Mouse (Mus musculus): Measurements from ENCODE around the gene Ptpn18. TPM values are rescaled to one million over a fixed set of nuclear protein-coding genes. Genes with fewer than 3 reads are reported as not detected.

The Ptpn18 gene
- polyA plus RNA-seq, 1 experiment from 2014 or later, result 32.1 TPM

DNA sequence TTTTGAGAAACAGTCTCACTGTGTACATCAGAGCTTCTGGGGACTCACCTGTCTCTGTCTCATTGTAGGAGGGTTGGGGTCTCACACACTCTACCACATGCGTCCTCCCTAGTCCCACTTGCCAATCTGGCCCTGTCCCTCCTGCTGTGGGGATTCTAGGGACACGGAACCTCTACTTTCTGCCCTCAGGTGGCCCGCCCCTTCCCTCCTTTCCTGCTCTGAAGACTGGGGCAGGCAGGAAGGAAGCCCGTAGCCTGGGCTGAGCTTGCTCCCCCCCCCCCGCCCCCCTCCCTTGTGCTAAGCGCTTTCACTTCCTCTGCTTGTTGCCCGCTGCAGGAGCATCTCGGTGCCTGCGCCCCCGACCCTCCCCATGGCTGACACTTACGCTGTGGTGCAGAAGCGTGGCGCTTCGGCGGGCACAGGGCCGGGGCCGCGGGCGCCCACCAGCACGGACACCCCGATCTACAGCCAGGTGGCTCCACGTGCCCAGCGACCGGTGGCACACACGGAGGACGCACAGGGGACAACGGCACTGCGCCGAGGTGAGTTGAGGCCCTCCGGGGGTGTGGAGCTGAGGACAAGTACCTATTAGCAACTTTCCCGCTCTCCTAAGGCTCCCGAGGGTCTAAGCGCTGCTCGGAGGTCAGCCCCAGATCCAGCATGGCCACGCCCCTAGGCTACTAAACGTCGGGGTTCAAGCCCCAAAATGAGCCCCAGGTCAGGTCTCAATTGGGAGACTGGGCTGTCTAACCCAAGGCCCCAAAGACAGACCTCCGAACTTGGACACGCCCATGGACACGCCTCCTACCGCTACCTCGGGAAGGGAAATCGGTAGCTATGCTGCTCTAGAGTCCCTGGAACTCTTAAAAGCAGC, 13.1 kb downstream of the Ptpn18 start:
- peaks cover 18% of the 10 kb centered on the region for H3K4me1 ChIP-seq (ENCODE audit: insufficient read depth)
- 0 out of 2 replicates have a peak, but pooled peaks cover 4% of the 10 kb centered on the region for H3K27me3 ChIP-seq (ENCODE audit: insufficient read depth, low read length)
- H3K9ac ChIP-seq (replicated peaks), result peak overlapping the region; percentile 64
- H3K4me3 ChIP-seq (ENCODE audit: low read depth, low read length), result peak overlapping the region; percentile 65
- DNase-seq, result peak; percentile 79
- peak; percentile 78 for ATAC-seq
- peak overlapping the region; percentile 88 for H3K4me2 ChIP-seq (ENCODE audit: low read depth, low read length)
- H3K36me3 ChIP-seq (replicated peaks; ENCODE audit: insufficient read depth, low read length), result no peaks in the 10 kb centered on the region
- H3K27ac ChIP-seq (ENCODE audit: low read depth), result peak overlapping the region; percentile 79
- H3K9me3 ChIP-seq (ENCODE audit: low read length), result no peaks in the 10 kb centered on the region
- no peak for TF ChIP-seq EP300 (IDR thresholded peaks at IDR 0.05; ENCODE audit: low read depth)
- TF ChIP-seq CTCF (IDR thresholded peaks at IDR 0.05; ENCODE audit: low read depth), result peak; percentile 24; the same call in 1 of the 2 replicates
- 1% methylated on average over 42 of the region's 43 CpGs for WGBS (ENCODE audit: insufficient replicate concordance)

DNA sequence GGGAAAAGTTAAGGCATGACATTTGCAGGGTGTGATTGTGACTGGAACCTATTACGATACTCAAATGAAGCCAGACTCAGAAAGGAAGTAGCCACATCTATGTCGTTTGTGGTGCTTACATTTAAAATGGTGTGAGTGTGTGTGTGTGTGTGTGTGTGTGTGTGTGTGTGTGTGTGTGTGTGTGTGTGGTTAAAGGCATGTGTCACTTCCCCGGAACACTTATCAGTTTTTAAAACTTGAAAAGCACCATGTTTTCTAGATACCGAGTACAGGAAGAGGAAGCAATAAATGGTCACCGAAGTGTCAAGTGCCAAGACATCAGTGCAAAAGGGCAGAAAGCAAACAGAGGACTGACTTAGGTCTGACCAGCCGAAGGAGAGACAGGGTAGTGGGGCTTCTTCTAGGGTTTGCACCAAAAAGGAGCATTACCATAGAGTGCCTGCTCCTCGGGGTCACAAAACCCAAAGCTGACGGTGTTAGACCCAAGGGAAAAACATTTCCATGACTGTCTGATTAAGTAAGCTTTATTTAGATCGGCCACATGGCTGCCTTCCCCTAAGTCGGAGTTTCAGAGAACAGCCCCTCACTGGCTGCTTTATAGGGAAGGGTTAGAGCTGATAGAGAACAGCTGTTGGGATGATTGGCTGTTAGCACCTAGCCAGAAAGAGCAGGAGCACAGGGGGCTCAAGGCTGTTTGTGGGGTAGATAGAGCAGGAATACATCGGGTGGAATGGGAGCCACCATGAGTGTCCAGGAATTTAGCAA, 19.5 kb downstream of the Ptpn18 start:
- no peak overlapping the region for H3K9ac ChIP-seq (replicated peaks)
- no peak for ATAC-seq
- H3K4me3 ChIP-seq (ENCODE audit: low read depth, low read length), result no peak overlapping the region
- H3K4me2 ChIP-seq (ENCODE audit: low read depth, low read length), result peak overlapping the region; percentile 4; the same call in 1 of the 2 replicates
- no peaks in the 10 kb centered on the region for H3K27me3 ChIP-seq (ENCODE audit: insufficient read depth, low read length)
- no peaks in the 10 kb centered on the region for H3K36me3 ChIP-seq (replicated peaks; ENCODE audit: insufficient read depth, low read length)
- DNase-seq, result no peak
- no peak for TF ChIP-seq EP300 (IDR thresholded peaks at IDR 0.05; ENCODE audit: low read depth)
- TF ChIP-seq CTCF (IDR thresholded peaks at IDR 0.05; ENCODE audit: low read depth), result no peak
- 29% methylated on average over 11 of the region's 11 CpGs for WGBS (ENCODE audit: insufficient replicate concordance)
- no peaks in the 10 kb centered on the region for H3K9me3 ChIP-seq (ENCODE audit: low read length)
- H3K27ac ChIP-seq (ENCODE audit: low read depth), result peak overlapping the region; percentile 58; the same call in 1 of the 2 replicates
- peaks cover 19% of the 10 kb centered on the region for H3K4me1 ChIP-seq (ENCODE audit: insufficient read depth)

DNA sequence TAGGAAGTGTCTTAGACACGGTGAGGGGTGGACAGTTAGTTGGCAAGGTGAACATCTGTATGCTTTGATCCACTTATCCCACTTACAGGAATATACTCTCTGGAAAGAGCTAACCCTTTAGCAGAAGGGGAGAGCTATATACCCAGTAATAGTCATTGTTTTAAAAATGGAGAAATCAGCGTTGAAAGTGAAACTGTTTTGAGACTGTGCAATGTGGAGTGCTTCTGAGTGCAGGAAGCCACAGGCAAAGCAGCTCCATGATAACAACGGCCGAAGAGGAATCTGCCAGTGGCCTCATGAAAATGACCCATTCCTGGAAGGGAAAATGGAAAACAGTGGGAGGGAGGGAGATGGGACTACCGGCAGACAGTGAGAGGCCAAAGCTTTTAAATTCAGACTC, 21.2 kb downstream of the Ptpn18 start:
- Histone ChIP-seq H3K27ac (ENCODE audit: low read depth) (no peak overlapping the region), H3K36me3 (replicated peaks; ENCODE audit: insufficient read depth, low read length) (no peaks in the 10 kb centered on the region), H3K4me3 (ENCODE audit: low read depth, low read length) (no peak overlapping the region), H3K9me3 (ENCODE audit: low read length) (no peaks in the 10 kb centered on the region), H3K4me1 (ENCODE audit: insufficient read depth) (peaks cover 31% of the 10 kb centered on the region), H3K9ac (replicated peaks) (no peak overlapping the region), H3K27me3 (ENCODE audit: insufficient read depth, low read length) (no peaks in the 10 kb centered on the region), H3K4me2 (ENCODE audit: low read depth, low read length) (peak overlapping the region; percentile 47)
- no peak for TF ChIP-seq CTCF (IDR thresholded peaks at IDR 0.05; ENCODE audit: low read depth)
- no peak for TF ChIP-seq EP300 (IDR thresholded peaks at IDR 0.05; ENCODE audit: low read depth)
- DNase-seq, result no peak
- ATAC-seq, result no peak
- 34% methylated on average over 5 of the region's 5 CpGs for WGBS (ENCODE audit: insufficient replicate concordance)

DNA sequence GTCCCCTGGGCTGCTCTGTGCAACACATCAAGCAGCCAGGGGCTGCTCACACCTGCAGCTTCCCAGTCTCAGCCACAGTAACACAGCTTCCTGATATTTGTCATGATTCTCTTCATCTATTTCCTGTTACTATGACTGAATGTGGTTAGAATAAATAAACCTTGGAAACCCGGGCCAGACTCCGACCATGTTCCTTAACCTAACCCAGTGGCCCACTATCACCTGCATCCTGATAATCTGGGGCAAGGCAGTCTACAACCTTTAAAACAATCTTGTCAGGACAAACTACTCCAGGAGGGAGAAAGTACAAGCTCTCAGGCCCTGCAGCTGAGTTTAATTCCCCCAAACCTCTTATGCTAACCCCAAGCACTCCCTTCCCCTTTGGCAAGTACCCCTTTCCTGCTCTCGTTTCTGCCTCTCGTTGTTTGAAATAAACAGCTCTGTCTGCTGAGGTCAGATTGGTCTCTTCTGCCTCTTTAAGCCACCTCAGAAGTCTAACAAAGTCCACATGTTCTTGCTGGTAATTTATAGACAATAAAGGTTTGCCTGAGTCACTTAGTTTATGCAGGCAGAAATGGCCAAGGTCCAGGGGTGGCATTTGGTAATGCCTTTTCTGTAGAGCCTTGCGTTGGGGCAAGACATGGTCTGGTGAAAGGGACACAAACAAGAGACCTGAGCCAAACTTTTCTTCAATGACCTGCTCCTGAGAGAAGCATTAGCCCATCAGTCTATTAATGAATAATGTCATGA, 22.5 kb downstream of the Ptpn18 start:
- no peak for DNase-seq
- TF ChIP-seq CTCF (IDR thresholded peaks at IDR 0.05; ENCODE audit: low read depth), result no peak
- TF ChIP-seq EP300 (IDR thresholded peaks at IDR 0.05; ENCODE audit: low read depth), result no peak
- no peaks in the 10 kb centered on the region for H3K27me3 ChIP-seq (ENCODE audit: insufficient read depth, low read length)
- no peak overlapping the region for H3K4me2 ChIP-seq (ENCODE audit: low read depth, low read length)
- 40% methylated on average over 5 of the region's 5 CpGs for WGBS (ENCODE audit: insufficient replicate concordance)
- no peak overlapping the region for H3K9ac ChIP-seq (replicated peaks)
- H3K9me3 ChIP-seq (ENCODE audit: low read length), result no peaks in the 10 kb centered on the region
- no peak overlapping the region for H3K4me3 ChIP-seq (ENCODE audit: low read depth, low read length)
- H3K27ac ChIP-seq (ENCODE audit: low read depth), result peak overlapping the region; percentile 7; the same call in 1 of the 2 replicates
- ATAC-seq, result no peak
- H3K36me3 ChIP-seq (replicated peaks; ENCODE audit: insufficient read depth, low read length), result no peaks in the 10 kb centered on the region
- peaks cover 34% of the 10 kb centered on the region for H3K4me1 ChIP-seq (ENCODE audit: insufficient read depth)

DNA sequence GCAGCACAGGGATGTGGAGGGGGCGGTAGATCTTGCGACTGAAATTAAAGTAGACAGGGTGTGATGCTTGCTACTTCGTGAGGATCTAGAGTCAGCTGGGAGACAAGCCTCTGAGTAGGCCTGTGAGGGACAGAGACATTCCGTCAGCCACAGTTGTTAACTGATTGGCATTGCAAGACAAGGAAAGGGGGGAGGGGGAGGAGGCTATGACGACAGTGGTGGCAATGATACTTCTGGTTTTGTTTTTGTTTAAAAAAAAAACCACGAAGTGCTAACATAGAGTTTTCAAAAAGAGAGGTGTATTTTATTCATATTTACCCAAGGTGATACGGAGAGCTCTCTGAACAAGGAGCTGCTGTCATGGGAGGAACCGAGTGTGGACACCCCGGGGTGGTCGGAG, 24.9 kb downstream of the Ptpn18 start:
- Histone ChIP-seq H3K27ac (ENCODE audit: low read depth) (no peak overlapping the region), H3K4me1 (ENCODE audit: insufficient read depth) (peaks cover 29% of the 10 kb centered on the region), H3K4me3 (ENCODE audit: low read depth, low read length) (no peak overlapping the region), H3K9ac (replicated peaks) (no peak overlapping the region), H3K4me2 (ENCODE audit: low read depth, low read length) (no peak overlapping the region), H3K27me3 (ENCODE audit: insufficient read depth, low read length) (no peaks in the 10 kb centered on the region), H3K9me3 (ENCODE audit: low read length) (no peaks in the 10 kb centered on the region), H3K36me3 (replicated peaks; ENCODE audit: insufficient read depth, low read length) (no peaks in the 10 kb centered on the region)
- no peak for DNase-seq
- WGBS (ENCODE audit: insufficient replicate concordance), result 55% methylated on average over 10 of the region's 10 CpGs
- no peak for TF ChIP-seq EP300 (IDR thresholded peaks at IDR 0.05; ENCODE audit: low read depth)
- TF ChIP-seq CTCF (IDR thresholded peaks at IDR 0.05; ENCODE audit: low read depth), result no peak
- ATAC-seq, result no peak

Measured in liver, postnatal 0 days (tissue).